Mouse (Mus musculus): ENCODE data around the gene Chmp2a.

The Chmp2a gene

GRCm38 (mm10) chr7:12998053-12998452 lies 36.6 kb downstream of the Chmp2a start, which contains the start of gene Slc27a5:
Gene Slc27a5, minus strand, starts transcription at chr7:12998192.
- DNase-seq: no peak

GRCm38 (mm10) chr7:12997230-12997629 lies 37.4 kb downstream of the Chmp2a start:
- DNase-seq: no peak

GRCm38 (mm10) chr7:12995862-12996261 lies 38.7 kb downstream of the Chmp2a start:
- no peak for DNase-seq

- DNase-seq: no peak
Observed at GRCm38 (mm10) chr7:12993148-12993547, 41.5 kb downstream of the Chmp2a start.

- peak; percentile 71 for DNase-seq
Observed at GRCm38 (mm10) chr7:12992222-12992621, 42.4 kb downstream of the Chmp2a start.

- no peak for DNase-seq
Observed at GRCm38 (mm10) chr7:12987409-12988189, 47.0 kb downstream of the Chmp2a start.

GRCm38 (mm10) chr7:12986906-12987305 lies 47.7 kb downstream of the Chmp2a start:
- DNase-seq: no peak

GRCm38 (mm10) chr7:12985724-12986123 lies 48.9 kb downstream of the Chmp2a start:
- no peak for DNase-seq

All from lung, postnatal 36 days (tissue).